Mouse (Mus musculus): ENCODE results near the gene Plxna3.
"Not testable (repeated sequence)": the region's sequence is repeated elsewhere in the genome, so short reads cannot be mapped to it uniquely, and the experiment has no call there.

Gene Plxna3

DNA sequence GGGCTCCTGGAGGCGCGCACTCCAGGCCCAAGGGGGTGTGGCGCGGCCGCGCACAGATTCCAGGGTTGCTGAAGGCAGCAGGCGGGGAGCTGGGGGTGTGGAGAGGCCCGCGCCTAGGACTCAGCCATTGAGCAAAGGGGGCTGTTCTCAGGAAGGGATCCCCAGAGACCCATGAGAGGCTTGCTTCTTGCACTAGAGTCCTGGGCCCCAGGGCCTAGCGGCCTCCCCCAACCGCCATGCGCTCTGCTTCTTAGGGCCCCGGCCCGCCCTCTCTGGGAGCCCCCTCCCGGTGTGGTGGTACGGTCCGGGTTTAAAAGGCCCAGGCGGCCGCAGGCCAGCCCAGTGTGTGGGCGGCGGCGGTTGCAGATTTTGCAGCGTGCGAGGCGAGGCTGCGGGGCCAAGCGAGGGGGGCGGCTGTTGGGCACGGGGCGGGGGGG is at the start of gene Plxna3:
Plxna3 (plus strand) TSS at position 342 of the 437 bp plus-strand sequence.
- DNase-seq = peak; percentile 57

GRCm38 (mm10) chrX:74281041-74281731 is 47.7 kb upstream of the Plxna3 start:
- no peak for DNase-seq

DNA sequence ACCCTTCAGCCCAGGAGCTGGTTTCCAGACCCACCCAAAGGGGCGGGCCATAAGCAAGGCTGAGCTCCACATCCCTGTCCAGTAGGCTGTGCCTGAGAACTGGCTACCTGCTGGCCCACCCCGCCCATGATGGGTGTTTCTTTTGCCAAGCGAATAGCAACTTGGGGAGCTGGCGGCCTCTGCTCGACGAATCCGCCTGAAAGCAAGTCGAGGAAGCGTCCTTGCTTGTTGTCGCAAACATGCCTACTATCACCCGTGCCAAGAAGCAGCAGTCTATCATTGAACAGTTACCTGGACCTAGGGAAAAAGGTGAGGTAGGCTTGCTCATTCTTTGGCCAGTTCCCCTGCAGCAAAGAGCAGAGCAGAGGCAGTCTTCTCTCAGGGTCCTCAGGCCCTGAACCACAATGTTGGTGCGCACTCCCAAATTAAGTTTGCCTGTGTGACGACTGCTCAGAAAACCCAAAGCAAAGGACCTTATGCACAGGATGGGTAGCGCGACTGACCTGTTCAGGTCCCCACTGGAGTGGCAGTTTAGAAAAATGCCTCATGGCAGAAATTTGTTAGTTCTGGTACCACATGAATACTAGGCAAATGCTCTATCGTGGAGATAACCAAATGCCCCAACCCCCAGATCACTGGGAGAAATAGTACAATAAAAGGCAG is 47.0 kb upstream of the Plxna3 start, which contains the start of the genes Taz and Dnase1l1:
Taz (plus strand) TSS at position 181 of the 663 bp plus-strand sequence.
Dnase1l1 (minus strand) TSS at position 606 of the 663 bp plus-strand sequence.
- peak; percentile 44 for DNase-seq

- peak; percentile 83 for DNase-seq
Measured at GRCm38 (mm10) chrX:74282395-74283091, 46.3 kb upstream of the Plxna3 start.

- no peak for DNase-seq
Measured at GRCm38 (mm10) chrX:74283092-74283437, 45.8 kb upstream of the Plxna3 start.

DNA sequence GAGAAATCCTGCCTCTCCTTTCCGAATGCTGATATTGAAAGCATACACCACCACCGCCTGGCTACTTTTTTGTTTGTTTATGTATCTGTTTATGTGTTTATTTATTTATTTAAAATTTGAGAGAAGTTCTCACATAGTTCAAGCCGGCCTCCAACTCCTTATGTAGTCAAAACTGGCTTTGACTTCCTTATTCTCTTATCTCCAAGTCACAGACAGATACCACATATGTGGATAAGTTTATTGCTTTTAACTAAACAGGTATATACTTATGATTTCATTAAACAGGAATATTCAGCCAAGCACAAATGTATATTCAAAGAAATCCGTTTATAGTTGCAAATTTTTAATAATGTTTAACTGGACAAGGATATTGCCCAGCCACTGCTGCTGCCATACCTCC is 35.4 kb upstream of the Plxna3 start:
- DNase-seq = no peak

- peak; percentile 93 for DNase-seq
Measured at GRCm38 (mm10) chrX:74296538-74297448, 32.1 kb upstream of the Plxna3 start, which contains the start of gene Atp6ap1. TSS of gene Atp6ap1 (plus strand) at chrX:74297097.

- DNase-seq = no peak
Measured at GRCm38 (mm10) chrX:74298348-74298747, 30.5 kb upstream of the Plxna3 start.

DNA sequence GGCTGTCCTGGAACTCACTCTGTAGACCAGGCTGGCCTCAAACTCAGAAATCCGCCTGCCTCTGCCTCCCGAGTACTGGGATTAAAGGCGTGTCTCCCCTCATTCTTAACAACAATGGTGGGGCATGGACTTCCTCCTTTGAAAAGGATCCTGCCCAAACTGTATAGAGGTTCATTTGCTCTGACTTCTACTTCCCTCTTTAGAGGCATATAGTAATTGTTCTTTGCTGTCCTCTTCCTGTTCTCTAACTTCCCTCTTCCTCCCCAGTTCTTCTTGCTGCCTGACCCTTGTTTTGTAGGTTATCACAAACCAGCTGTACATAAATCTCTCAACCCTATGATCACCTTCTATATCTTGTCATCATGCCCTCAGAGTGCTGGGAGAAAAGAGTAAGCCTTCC is 29.1 kb upstream of the Plxna3 start:
- no peak for DNase-seq

GRCm38 (mm10) chrX:74304867-74305700 is 23.8 kb upstream of the Plxna3 start, which contains the start of gene Gdi1:
TSS of gene Gdi1 (plus strand) at chrX:74304998.
- DNase-seq = peak; percentile 66

- DNase-seq = peak; percentile 89
Measured at GRCm38 (mm10) chrX:74312540-74313464, 16.1 kb upstream of the Plxna3 start, which contains the start of gene Fam50a. TSS of gene Fam50a (plus strand) at chrX:74313033.

DNA sequence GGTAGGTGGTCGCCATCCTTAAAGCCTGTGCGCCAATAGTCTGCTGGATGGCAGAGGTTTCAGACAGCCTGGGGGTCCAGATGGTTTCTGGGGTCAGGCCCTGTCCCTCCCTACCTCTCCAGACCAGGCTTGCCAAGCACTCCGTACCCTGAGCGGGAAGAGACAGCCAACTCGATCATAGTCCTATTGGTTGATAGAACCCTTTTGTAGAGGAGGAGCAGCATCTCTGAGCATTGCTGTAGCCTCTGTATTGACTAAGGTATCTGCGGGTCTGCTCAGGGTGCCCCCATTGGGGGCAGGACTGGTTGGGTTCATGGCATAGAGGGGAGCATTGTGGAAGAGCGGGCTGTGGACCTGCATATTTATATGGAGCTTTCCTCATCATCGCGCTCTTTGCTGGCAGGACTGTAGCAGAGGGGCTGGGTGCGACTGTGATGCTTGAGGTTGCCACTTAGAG is 377 bp downstream of the Plxna3 start:
- no peak for DNase-seq

DNA sequence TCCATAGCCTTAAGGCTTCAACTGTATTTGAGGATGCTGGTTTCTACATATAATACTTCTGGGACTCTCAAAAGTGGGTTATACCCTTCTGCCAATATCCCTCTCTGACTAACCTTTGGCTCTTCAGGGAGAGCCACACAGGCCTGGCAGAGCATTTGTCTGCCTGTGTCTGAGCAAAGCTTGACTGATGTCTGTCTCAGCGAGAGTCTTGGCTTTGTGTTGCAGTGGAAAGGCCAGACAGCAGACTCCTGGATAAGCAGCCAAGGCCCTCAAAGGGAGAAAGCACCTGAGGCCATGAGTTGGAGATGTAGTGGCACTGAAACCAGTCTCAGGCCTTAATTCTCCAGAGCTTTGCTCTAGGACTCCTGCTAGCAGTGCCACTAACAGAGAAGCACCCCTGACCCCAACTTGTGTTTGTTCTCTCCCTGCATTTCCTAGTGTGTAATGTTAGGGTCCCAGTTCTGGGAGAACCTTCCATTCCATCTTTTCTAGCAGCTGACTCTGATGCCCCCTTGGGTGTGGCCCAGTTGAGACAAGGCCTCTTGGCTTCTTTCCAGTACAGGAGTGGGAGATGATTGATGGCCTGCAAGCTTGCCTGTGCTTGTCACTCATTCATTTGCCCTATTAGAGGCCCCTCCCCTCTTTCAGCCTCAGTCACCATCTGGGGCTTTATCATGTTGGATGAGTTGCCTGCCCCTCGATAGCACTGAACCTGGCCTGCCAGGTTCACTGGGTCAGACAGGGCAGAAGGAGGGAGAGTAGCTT is 1.5 kb downstream of the Plxna3 start:
- no peak for DNase-seq

DNA sequence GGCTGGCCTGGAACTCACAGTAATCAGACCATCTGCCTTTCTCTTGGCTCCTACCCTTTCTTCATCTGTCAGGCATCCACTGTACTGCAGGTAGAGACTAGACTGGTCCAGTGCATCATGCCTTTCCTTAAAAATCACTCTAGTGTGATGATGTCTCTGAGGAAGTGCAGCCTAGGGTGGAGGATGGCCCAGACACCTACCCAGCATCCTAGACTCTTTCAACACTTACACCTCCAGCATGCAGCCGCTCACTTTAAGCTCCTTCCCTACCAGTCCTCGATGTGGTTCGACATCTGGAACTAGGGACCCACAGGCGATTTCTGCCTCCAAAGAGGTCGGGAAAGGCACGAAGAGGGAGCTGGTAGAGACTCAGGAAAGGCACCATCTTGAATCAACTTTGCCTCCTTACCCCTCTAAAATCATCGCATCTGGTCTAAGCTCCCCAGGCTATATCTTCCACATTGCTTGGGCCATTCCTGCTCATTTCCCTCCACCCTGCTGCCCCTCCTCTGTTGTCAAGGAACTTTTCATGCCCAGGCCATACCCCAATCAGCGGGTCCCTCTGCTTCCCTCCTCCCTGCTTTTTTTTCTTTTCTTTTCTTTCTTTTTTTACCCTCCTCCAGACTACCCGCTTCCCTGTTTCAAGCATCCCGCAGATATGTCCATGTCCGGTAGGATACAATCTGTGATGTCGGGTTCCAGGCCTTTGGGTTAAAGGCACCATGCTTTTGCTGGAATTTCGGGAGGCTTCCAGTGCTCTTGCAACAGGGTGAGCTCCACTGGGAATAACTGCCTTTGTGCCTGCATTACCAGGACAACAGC is 24.0 kb downstream of the Plxna3 start:
- DNase-seq = no peak

DNA sequence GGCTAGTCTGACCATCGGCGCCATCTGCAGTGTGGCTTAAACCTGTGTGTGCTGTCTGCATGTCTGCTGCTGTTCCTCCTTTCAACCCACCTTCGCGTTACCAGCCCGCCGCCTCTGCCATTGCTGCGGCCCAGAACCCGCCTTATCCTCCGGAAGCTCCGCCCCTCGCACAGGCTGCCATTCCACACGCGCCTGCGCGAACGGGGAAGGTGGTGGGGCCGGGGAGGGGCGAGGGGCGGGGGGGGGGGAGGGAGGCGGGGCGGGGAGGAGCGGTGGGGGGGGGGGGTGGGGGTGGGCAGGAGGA is 24.6 kb downstream of the Plxna3 start, which contains the start of gene Lage3:
Lage3 (minus strand) TSS at position 152 of the 304 bp plus-strand sequence.
- peak; percentile 79 for DNase-seq

DNA sequence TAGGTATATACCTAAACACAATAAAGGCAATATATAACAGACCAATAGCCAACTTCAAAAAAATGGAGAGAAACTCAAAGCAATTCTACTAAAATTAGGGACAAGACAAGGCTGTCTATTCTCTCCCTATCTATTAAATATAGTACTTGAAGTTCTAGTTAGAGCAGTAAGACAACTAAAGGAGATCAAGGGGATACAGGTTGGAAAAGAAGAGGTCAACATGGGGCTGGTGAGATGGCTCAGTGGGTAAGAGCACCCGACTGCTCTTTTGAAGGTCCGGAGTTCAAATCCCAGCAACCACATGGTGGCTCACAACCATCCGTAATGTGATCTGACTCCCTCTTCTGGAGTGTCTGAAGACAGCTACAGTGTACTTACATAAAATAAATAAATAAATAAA is 28.2 kb downstream of the Plxna3 start:
- not testable (repeated sequence) for DNase-seq

- DNase-seq = no peak
Measured at GRCm38 (mm10) chrX:74359171-74359570, 30.3 kb downstream of the Plxna3 start.

DNA sequence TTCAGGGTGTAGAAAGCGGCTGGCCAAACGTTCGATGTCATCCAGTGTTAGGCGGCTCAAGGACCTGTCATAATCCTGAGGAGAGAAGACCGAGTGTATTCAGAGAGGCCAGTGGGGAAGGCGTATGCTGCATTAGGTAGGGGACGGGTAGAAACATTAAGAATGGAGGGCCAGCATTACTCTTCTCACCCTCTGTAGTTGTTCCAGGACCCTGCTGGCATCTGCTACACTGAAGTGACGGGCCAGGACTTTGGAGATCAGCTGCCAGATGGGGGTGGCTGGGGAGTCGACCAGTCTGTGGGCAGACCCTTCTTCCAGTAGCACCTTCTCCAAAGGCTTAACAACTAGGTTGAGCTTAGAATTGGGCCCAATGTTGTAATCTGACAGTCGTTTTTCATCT is 38.6 kb downstream of the Plxna3 start:
- DNase-seq = no peak

All from right cerebral cortex, postnatal 25 days (tissue).